Mouse (Mus musculus) heart, adult 2 months (tissue): Measurements from ENCODE around the gene Snx33. TPM values are rescaled to one million over a fixed set of nuclear protein-coding genes. Genes with fewer than 3 reads are reported as not detected.

Experiments used
- DNase-seq, 2 experiments: peaks; one replicate each; pipeline ENCODE4 v3.0.0; 2021
- H3K27ac ChIP-seq: fragments of 200-600 bp; 2 replicates; pipeline ENCODE4 v1.8.1; 2022
- H3K27me3 ChIP-seq: fragments of 200-500 bp; 2 replicates; pipeline ENCODE4 v1.6.1; 2012; ENCODE audit warnings: mild to moderate bottlenecking, low read length, inconsistent platforms, mixed read lengths; ENCODE audit not compliant: control insufficient read depth, insufficient read depth
- H3K36me3 ChIP-seq: fragments of 200-500 bp; 2 replicates; pipeline ENCODE4 v1.6.1; 2012; ENCODE audit warnings: low read length, inconsistent platforms; ENCODE audit not compliant: control insufficient read depth, insufficient read depth
- H3K4me1 ChIP-seq: fragments of 200-500 bp; 2 replicates; pipeline ENCODE4 v1.6.1; 2011; ENCODE audit warnings: low read length; ENCODE audit not compliant: control insufficient read depth, insufficient read depth
- H3K4me3 ChIP-seq: fragments of 200-600 bp; 2 replicates; pipeline ENCODE4 v1.8.1; 2022
- H3K79me2 ChIP-seq: fragments of 200-500 bp; replicated peaks from 2 replicates; pipeline ENCODE4 v1.6.1; 2012; ENCODE audit warnings: mild to moderate bottlenecking, inconsistent platforms, low read length, moderate library complexity, mixed read lengths; ENCODE audit not compliant: control insufficient read depth, insufficient read depth
- H3K9ac ChIP-seq: fragments of 200-500 bp; 2 replicates; pipeline ENCODE4 v1.6.1; 2012; ENCODE audit warnings: low read depth, mild to moderate bottlenecking, control low read depth, inconsistent platforms, low read length, mixed read lengths
- CTCF ChIP-seq: fragments of 200-600 bp; IDR thresholded peaks from 2 replicates; pipeline ENCODE4 v1.8.1; 2022; ENCODE audit warnings: antibody characterized with exemption, mild to moderate bottlenecking, moderate library complexity
- EP300 ChIP-seq: fragments of 200-500 bp; IDR thresholded peaks from 2 replicates; pipeline ENCODE4 v1.6.1; 2011; ENCODE audit warnings: low read depth, low read length, control low read depth; ENCODE audit not compliant: insufficient read depth
- POLR2A ChIP-seq: fragments of 200-500 bp; IDR thresholded peaks from 2 replicates; pipeline ENCODE4 v1.6.1; 2011; ENCODE audit warnings: mild to moderate bottlenecking, low read depth, low read length, control low read depth; ENCODE audit not compliant: insufficient read depth
- WGBS: fragments of 180-500 bp; shearing (Covaris S2); methylation state at CpG from one replicate; pipeline ENCODE4 v1.1.7; 2018; 5-methylcytosine and 5-hydroxymethylcytosine counted together
- intact Hi-C: fragments of 180-260 bp; cut with DNase I; formaldehyde crosslinking; loops from one replicate; pipeline ENCODE4 v1.15.1; 2025
- polyA plus RNA-seq: library from polyadenylated mRNA; depleted of rRNA; stranded (reverse); fragments of >200 nt; gene quantifications from 2 replicates; pipeline ENCODE4 v1.2.3, GENCODE M21; 2012
- total RNA-seq, 2 experiments: library from RNA; stranded (reverse); gene quantifications; 2 replicates each; pipeline ENCODE4 v1.2.3; 2021

The Snx33 gene
- total and polyA plus RNA-seq, 3 experiments, result 6.7 to 10.0 (median 7.8) TPM

GRCm38 (mm10) chr9:56901187-56901586, 27.0 kb downstream of the Snx33 start:
- H3K4me3 ChIP-seq, result no peak overlapping the region
- no peaks in the 10 kb centered on the region for H3K36me3 ChIP-seq
- TF ChIP-seq POLR2A, result no peak
- TF ChIP-seq CTCF, result no peak
- TF ChIP-seq EP300, result no peak
- intact Hi-C loops, result no loop called here
- no peak for DNase-seq
- WGBS, result 43% methylated on average over 8 of the region's 8 CpGs
- no peak overlapping the region for H3K27ac ChIP-seq
- H3K79me2 ChIP-seq, result no peaks in the 10 kb centered on the region
- no peaks in the 10 kb centered on the region for H3K27me3 ChIP-seq
- H3K9ac ChIP-seq, result no peak overlapping the region
- peaks cover 4% of the 10 kb centered on the region for H3K4me1 ChIP-seq

DNA sequence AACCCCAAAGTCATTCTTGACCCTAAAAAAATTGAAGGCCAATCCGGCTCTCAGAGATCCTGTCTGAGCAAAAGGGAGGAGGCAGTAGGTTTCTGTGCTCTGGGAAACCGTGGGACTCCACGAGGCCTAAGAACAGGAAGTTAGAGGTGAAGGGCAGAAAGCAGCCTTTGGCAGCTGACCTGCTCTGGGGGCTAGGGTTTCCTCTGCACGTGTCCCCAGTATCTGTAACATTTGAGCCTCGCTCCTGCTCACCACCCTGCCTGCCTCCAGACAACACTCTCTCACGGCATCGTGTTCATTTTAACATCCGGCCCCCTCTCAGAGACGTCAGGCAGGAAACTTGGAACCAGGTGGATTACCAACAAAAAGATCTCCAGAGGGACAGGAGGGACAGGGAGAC, 27.6 kb downstream of the Snx33 start:
- no peak for TF ChIP-seq EP300
- TF ChIP-seq POLR2A, result no peak
- no peak for TF ChIP-seq CTCF
- Histone ChIP-seq H3K4me1 (peaks cover 4% of the 10 kb centered on the region), H3K79me2 (no peaks in the 10 kb centered on the region), H3K27me3 (no peaks in the 10 kb centered on the region), H3K36me3 (no peaks in the 10 kb centered on the region), H3K27ac (no peak overlapping the region), H3K9ac (no peak overlapping the region), H3K4me3 (no peak overlapping the region)
- intact Hi-C loops, result no loop called here
- DNase-seq, result no peak
- whole genome bisulfite sequencing, result 17% methylated on average over 9 of the region's 9 CpGs

DNA sequence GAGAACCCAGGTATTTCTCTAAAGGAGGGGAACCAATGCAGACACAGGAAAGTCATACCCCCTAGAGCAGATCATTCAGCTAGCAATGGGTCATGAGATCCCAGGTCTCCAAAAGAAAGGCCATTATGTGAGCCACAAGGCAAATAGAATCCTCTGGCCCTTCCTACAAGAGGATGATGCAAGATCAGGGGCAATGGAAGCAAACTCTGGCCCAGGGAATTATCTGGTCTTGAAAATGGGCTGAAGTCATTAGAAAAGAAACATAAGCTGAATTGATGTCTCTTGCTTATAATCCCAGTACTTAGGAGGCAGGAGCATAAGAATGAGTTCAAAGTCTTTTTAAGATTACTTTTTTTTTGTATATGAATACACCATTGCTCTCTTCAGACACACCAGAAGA, 28.1 kb downstream of the Snx33 start:
- H3K4me1 ChIP-seq, result peaks cover 4% of the 10 kb centered on the region
- H3K36me3 ChIP-seq, result no peaks in the 10 kb centered on the region
- TF ChIP-seq EP300 (no peak), CTCF (0 out of 2 replicates have a peak, but pooled peaks have one; percentile 24), POLR2A (no peak)
- no peaks in the 10 kb centered on the region for H3K27me3 ChIP-seq
- intact Hi-C loops, result no loop called here
- H3K27ac ChIP-seq, result no peak overlapping the region
- no peak for DNase-seq
- H3K79me2 ChIP-seq, result no peaks in the 10 kb centered on the region
- no peak overlapping the region for H3K9ac ChIP-seq
- no peak overlapping the region for H3K4me3 ChIP-seq

DNA sequence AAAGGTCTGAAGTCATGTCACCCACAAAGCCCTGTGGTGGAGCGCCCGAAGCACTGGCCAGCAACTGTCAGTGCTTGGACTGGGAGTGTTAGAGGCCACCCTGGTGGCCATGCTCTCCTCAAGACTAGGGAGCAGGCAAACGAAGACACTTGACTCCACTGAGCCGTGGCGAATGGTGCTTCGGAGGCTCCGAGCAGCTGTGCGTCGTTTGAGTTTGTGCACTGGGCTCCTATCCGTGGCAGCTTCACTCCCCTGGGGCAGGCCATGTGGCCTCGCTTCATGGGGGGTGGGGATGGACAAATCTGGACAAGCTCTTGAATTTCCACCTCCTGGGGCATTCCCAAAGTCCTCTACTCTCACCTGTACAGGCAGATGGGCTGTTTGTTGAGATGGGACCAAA, 28.8 kb downstream of the Snx33 start:
- intact Hi-C loops, result no loop called here
- DNase-seq, result no peak
- Histone ChIP-seq H3K36me3 (no peaks in the 10 kb centered on the region), H3K27me3 (no peaks in the 10 kb centered on the region), H3K9ac (no peak overlapping the region), H3K79me2 (no peaks in the 10 kb centered on the region), H3K4me1 (peaks cover 4% of the 10 kb centered on the region), H3K4me3 (no peak overlapping the region), H3K27ac (no peak overlapping the region)
- TF ChIP-seq POLR2A (0 out of 2 replicates have a peak, but pooled peaks have one; percentile 16), CTCF (no peak)
- WGBS, result 79% methylated on average over 11 of the region's 11 CpGs

GRCm38 (mm10) chr9:56896779-56897178, 31.4 kb downstream of the Snx33 start:
- no peak for DNase-seq
- Histone ChIP-seq H3K4me1 (peaks cover 4% of the 10 kb centered on the region), H3K27ac (no peak overlapping the region), H3K79me2 (no peaks in the 10 kb centered on the region), H3K9ac (no peak overlapping the region), H3K27me3 (no peaks in the 10 kb centered on the region), H3K36me3 (no peaks in the 10 kb centered on the region), H3K4me3 (no peak overlapping the region)
- 89% methylated on average over 12 of the region's 12 CpGs for WGBS
- no peak for TF ChIP-seq EP300
- no peak for TF ChIP-seq POLR2A
- no peak for TF ChIP-seq CTCF
- intact Hi-C loops, result no loop called here

GRCm38 (mm10) chr9:56894006-56894405, 34.2 kb downstream of the Snx33 start:
- TF ChIP-seq POLR2A (no peak), EP300 (no peak), CTCF (peak; percentile 49)
- Histone ChIP-seq H3K4me1 (0 out of 2 replicates have a peak, but pooled peaks cover 1% of the 10 kb centered on the region), H3K9ac (no peak overlapping the region)

More at GRCm38 (mm10) chr9:56894006-56894405, 34.2 kb downstream of the Snx33 start:
- Histone ChIP-seq H3K4me3 (no peak overlapping the region), H3K27ac (no peak overlapping the region), H3K36me3 (no peaks in the 10 kb centered on the region), H3K79me2 (no peaks in the 10 kb centered on the region), H3K27me3 (peaks cover 2% of the 10 kb centered on the region; the same call in 1 of the 2 replicates)
- peak in 1 of 2 experiments; percentile 36 for DNase-seq
- WGBS, result 11% methylated on average over 3 of the region's 3 CpGs
- intact Hi-C loops, result no loop called here
